Mouse (Mus musculus): ENCODE results near the gene Olfr944.

The Olfr944 gene

DNA sequence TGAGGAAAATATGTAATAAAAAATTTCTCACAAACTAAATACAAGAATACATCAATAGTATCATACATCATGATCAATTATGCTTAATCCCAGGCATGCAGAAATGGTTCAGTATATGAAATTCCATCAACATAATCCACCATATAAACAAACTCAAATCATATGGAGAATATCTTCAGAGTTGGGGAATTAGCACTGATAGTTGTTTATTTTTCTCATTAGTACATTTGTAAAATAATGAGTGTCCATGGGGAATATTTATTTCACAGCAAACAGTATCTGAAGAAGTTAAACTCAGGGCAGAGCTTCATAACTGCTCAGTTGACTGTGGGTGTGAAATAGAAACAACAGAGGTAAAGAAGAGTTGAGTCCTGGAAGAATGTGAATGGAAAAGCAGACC, at the start of gene Olfr944:
Olfr944 (plus strand) TSS at position 301 of the 400 bp plus-strand sequence.
- no peak for DNase-seq

DNA sequence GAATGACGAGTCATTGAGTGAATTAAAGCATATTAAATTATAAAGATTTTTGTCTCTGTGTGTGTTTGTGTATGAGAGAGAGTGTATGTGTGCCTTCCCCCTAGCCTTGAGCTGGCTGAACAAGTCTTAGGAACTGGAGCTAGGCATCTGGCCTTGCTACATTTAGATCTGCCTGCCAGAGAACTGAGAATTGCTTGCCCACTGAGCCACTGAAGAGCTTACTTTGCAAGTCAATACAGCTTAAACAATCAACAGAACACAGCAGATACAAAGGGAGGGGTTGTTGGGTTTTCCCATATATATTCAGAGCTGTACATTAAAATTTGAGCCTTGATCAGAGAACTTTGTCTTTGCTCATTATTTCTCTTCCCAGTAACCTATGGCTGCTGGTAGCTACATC, 49.3 kb upstream of the Olfr944 start:
- no peak for DNase-seq

DNA sequence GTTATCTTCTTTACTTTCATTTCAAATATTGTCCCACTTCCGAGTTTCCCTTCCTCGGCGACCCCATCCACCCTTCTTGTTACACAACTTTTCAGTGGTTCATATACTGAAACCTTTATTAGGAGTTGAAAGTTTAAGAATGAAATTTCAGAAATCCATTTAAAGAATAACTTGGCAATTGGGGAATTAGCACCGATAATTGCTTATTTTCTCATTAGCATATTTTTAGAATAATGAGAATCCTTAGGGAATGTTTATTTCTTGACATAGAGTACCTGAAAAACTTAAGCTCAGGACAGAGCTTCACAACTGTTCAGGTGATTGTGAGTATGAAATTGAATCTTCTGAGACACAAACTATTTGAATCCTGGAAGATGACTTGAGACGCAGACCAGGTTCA, 35.7 kb upstream of the Olfr944 start, which contains the start of gene Olfr943:
Olfr943 (plus strand) TSS at position 301 of the 400 bp plus-strand sequence.
- no peak for DNase-seq

DNA sequence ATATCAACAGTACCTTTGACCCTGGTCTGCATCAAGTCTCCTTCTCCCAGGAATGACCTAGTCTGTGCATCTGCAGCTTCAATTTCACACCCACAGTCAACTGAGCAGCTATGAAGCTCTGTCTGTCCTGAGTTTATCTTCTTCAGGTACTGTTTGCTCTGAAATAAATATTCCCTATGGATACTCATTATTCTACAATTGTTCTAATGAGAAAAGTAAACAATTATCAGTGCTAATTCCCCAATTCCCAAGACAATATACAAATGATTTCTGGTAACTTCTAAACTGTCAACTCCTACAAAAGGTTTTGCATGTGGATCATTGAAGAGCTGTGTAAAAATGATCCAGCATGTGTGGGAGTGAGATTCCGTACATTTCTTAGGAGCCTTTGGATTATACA, 48.2 kb downstream of the Olfr944 start, which contains the start of gene Olfr1537:
Olfr1537 (minus strand) TSS at position 101 of the 400 bp plus-strand sequence.
- DNase-seq: no peak
